Mouse (Mus musculus) thymus, adult 2 months (tissue): ENCODE measurements around the gene Zfp287. TPM values are rescaled to one million over a fixed set of nuclear protein-coding genes. Genes with fewer than 3 reads are reported as not detected.

ENCODE experiments used
- DNase-seq: peaks from one replicate; pipeline ENCODE4 v3.0.0; 2021
- H3K27ac ChIP-seq: fragments of 200-500 bp; 2 replicates; pipeline ENCODE4 v1.5.1; 2012; ENCODE audit warnings: low read length, control low read depth; ENCODE audit not compliant: control insufficient read depth, insufficient read depth
- H3K27me3 ChIP-seq: fragments of 200-500 bp; 2 replicates; pipeline ENCODE4 v1.6.1; 2012; ENCODE audit warnings: mild to moderate bottlenecking, low read length, moderate library complexity, mixed read lengths; ENCODE audit not compliant: control insufficient read depth, insufficient read depth
- H3K36me3 ChIP-seq: fragments of 200-500 bp; 2 replicates; pipeline ENCODE4 v1.6.1; 2012; ENCODE audit warnings: mild to moderate bottlenecking, low read length, moderate library complexity; ENCODE audit not compliant: control insufficient read depth, insufficient read depth
- H3K4me1 ChIP-seq: fragments of 200-500 bp; replicated peaks from 2 replicates; pipeline ENCODE4 v1.6.1; 2012; ENCODE audit warnings: low read length; ENCODE audit not compliant: control insufficient read depth, insufficient read depth
- H3K4me3 ChIP-seq: fragments of 200-500 bp; 2 replicates; pipeline ENCODE4 v1.5.1; 2012; ENCODE audit warnings: mild to moderate bottlenecking, low read length, control low read depth, moderate library complexity; ENCODE audit not compliant: control insufficient read depth, insufficient read depth
- CTCF ChIP-seq: fragments of 200-500 bp; IDR thresholded peaks from 2 replicates; pipeline ENCODE4 v1.5.1; 2012; ENCODE audit warnings: mild to moderate bottlenecking, control low read depth, low read length, moderate library complexity, borderline replicate concordance; ENCODE audit not compliant: control insufficient read depth, poor library complexity, insufficient read depth; ENCODE audit errors: extremely low read depth
- POLR2A ChIP-seq: fragments of 200-500 bp; IDR thresholded peaks from 2 replicates; pipeline ENCODE4 v1.6.1; 2012; ENCODE audit warnings: mild to moderate bottlenecking, low read length, control low read depth, moderate library complexity; ENCODE audit not compliant: control insufficient read depth, poor library complexity, insufficient read depth; ENCODE audit errors: extremely low read depth
- WGBS: fragments of 180-500 bp; shearing (Covaris S2); methylation state at CpG from one replicate; pipeline ENCODE4 v1.1.7; 2018; 5-methylcytosine and 5-hydroxymethylcytosine counted together
- polyA plus RNA-seq: library from polyadenylated mRNA; depleted of rRNA; stranded (reverse); fragments of >200 nt; gene quantifications from 2 replicates; pipeline ENCODE4 v1.2.3, GENCODE M21; 2012

Gene Zfp287
- polyA plus RNA-seq, 1 experiment = 1.9 TPM

GRCm38 (mm10) chr11:62744103-62744502 lies 12.4 kb upstream of the Zfp287 start:
- H3K4me1 ChIP-seq = peaks cover 3% of the 10 kb centered on the region
- no peaks in the 10 kb centered on the region for H3K36me3 ChIP-seq
- H3K4me3 ChIP-seq = no peak overlapping the region
- WGBS = 50% methylated on average over 5 of the region's 5 CpGs
- H3K27ac ChIP-seq = no peak overlapping the region
- H3K27me3 ChIP-seq = no peaks in the 10 kb centered on the region; the same call in 1 of the 2 replicates
- peak; percentile 75 for DNase-seq
- TF ChIP-seq POLR2A = no peak
- peak; percentile 29; the same call in 1 of the 2 replicates for TF ChIP-seq CTCF

- 92% methylated on average over 10 of the region's 10 CpGs for WGBS
- H3K36me3 ChIP-seq = no peaks in the 10 kb centered on the region
- no peak for TF ChIP-seq CTCF
- TF ChIP-seq POLR2A = no peak
- no peak for DNase-seq
- no peak overlapping the region for H3K4me3 ChIP-seq
- no peaks in the 10 kb centered on the region; the same call in 1 of the 2 replicates for H3K27me3 ChIP-seq
- H3K27ac ChIP-seq = no peak overlapping the region
- H3K4me1 ChIP-seq = peaks cover 3% of the 10 kb centered on the region
Measured at GRCm38 (mm10) chr11:62742261-62742957, 10.7 kb upstream of the Zfp287 start.

- H3K4me1 ChIP-seq = peaks cover 3% of the 10 kb centered on the region
- TF ChIP-seq CTCF (no peak), POLR2A (no peak)
- no peaks in the 10 kb centered on the region; the same call in 1 of the 2 replicates for H3K27me3 ChIP-seq
- 75% methylated on average over 2 of the region's 2 CpGs for WGBS
- H3K36me3 ChIP-seq = no peaks in the 10 kb centered on the region
- H3K4me3 ChIP-seq = no peak overlapping the region
- no peak overlapping the region for H3K27ac ChIP-seq
- DNase-seq = no peak
Measured at GRCm38 (mm10) chr11:62741186-62741585, 9.5 kb upstream of the Zfp287 start.

GRCm38 (mm10) chr11:62732665-62733064 lies 960 bp upstream of the Zfp287 start:
- Histone ChIP-seq H3K27ac (no peak overlapping the region), H3K27me3 (no peaks in the 10 kb centered on the region), H3K36me3 (no peaks in the 10 kb centered on the region), H3K4me1 (0 out of 2 replicates have a peak, but pooled peaks cover 2% of the 10 kb centered on the region), H3K4me3 (no peak overlapping the region)
- DNase-seq = no peak
- 85% methylated on average over 3 of the region's 3 CpGs for WGBS
- TF ChIP-seq POLR2A (no peak), CTCF (no peak)

GRCm38 (mm10) chr11:62732022-62732387 lies 300 bp upstream of the Zfp287 start:
- Histone ChIP-seq H3K4me1 (0 out of 2 replicates have a peak, but pooled peaks cover 2% of the 10 kb centered on the region), H3K4me3 (peak overlapping the region; percentile 76), H3K27ac (no peak overlapping the region), H3K36me3 (no peaks in the 10 kb centered on the region), H3K27me3 (no peaks in the 10 kb centered on the region)
- WGBS = 27% methylated on average over 5 of the region's 5 CpGs
- no peak for TF ChIP-seq POLR2A
- TF ChIP-seq CTCF = no peak
- no peak for DNase-seq

- Histone ChIP-seq H3K36me3 (no peaks in the 10 kb centered on the region), H3K4me3 (no peak overlapping the region), H3K4me1 (0 out of 2 replicates have a peak, but pooled peaks cover 2% of the 10 kb centered on the region), H3K27ac (no peak overlapping the region), H3K27me3 (no peaks in the 10 kb centered on the region)
- TF ChIP-seq CTCF = no peak
- no peak for TF ChIP-seq POLR2A
- WGBS = 96% methylated on average over 8 of the region's 8 CpGs
- DNase-seq = no peak
Measured at GRCm38 (mm10) chr11:62728276-62728675, 3.4 kb downstream of the Zfp287 start.
